Mouse (Mus musculus) CH12.LX (cell line): ENCODE data around the gene Rasal3. TPM values are rescaled to one million over a fixed set of nuclear protein-coding genes. Genes with fewer than 3 reads are reported as not detected.

ENCODE experiments used
- DNase-seq: peaks from one replicate; pipeline ENCODE4 v3.0.0-alpha.2; 2013; ENCODE audit errors: extremely low read depth
- H3K27ac ChIP-seq: 2 replicates; pipeline ENCODE4 v1.5.1; 2012; ENCODE audit warnings: low read depth, mild to moderate bottlenecking, control low read depth, moderate library complexity; ENCODE audit not compliant: insufficient read depth
- H3K27me3 ChIP-seq: replicated peaks from 2 replicates; pipeline ENCODE3; 2012; ENCODE audit warnings: inconsistent platforms
- H3K36me3 ChIP-seq, 2 experiments: replicated peaks in 1 of 2; 2 replicates each; pipeline versions ENCODE3 to v1.6.1; 2012; ENCODE audit warnings: inconsistent platforms in 1 of 2, low read length in 1 of 2, mild to moderate bottlenecking in 1 of 2, mixed read lengths in 1 of 2, moderate library complexity in 1 of 2; ENCODE audit not compliant: control insufficient read depth in 1 of 2, insufficient read depth in 1 of 2
- H3K4me1 ChIP-seq, 2 experiments: 2 replicates each; pipeline ENCODE4 v1.6.1; 2012; ENCODE audit warnings: inconsistent platforms in 1 of 2, moderate library complexity in 1 of 2; ENCODE audit not compliant: insufficient read depth in 2 of 2, control insufficient read depth in 1 of 2
- H3K4me2 ChIP-seq: 2 replicates; pipeline ENCODE4 v1.6.1; 2012; ENCODE audit warnings: low read depth, mild to moderate bottlenecking, control low read depth; ENCODE audit not compliant: poor library complexity, insufficient read depth, severe bottlenecking
- H3K4me3 ChIP-seq, 3 experiments: fragments of 150-350 bp in 1 of 3; sonication (generic) in 1 of 3; replicated peaks in 1 of 3; 2 replicates each; pipeline versions ENCODE3 to v1.5.1; 2011 to 2012; ENCODE audit warnings: low read depth in 2 of 3, low read length in 2 of 3, mild to moderate bottlenecking in 2 of 3, moderate library complexity in 2 of 3, control low read depth in 1 of 3, improper control_type of control experiment in 1 of 3, inconsistent platforms in 1 of 3, mixed read lengths in 1 of 3; ENCODE audit not compliant: poor library complexity in 1 of 3
- H3K79me2 ChIP-seq: replicated peaks from 2 replicates; pipeline ENCODE4 v1.6.1; 2012; ENCODE audit warnings: mild to moderate bottlenecking, moderate library complexity; ENCODE audit not compliant: control insufficient read depth, poor library complexity, insufficient read depth, severe bottlenecking; ENCODE audit errors: extremely low read depth
- H3K9ac ChIP-seq: 2 replicates; pipeline ENCODE4 v1.6.1; 2012; ENCODE audit warnings: low read depth, mild to moderate bottlenecking, control low read depth, moderate library complexity; ENCODE audit not compliant: insufficient read depth
- H3K9me3 ChIP-seq: replicated peaks from 2 replicates; pipeline ENCODE3; 2012; ENCODE audit warnings: low read length, inconsistent platforms, mixed read lengths
- CHD1 ChIP-seq: IDR thresholded peaks from 2 replicates; pipeline ENCODE4 v1.6.1; 2012; ENCODE audit warnings: low read depth, low read length, improper control_type of control experiment, inconsistent platforms
- CTCF ChIP-seq, 2 experiments: IDR thresholded peaks in 1 of 2; conservative IDR thresholded peaks in 1 of 2; 2 replicates each; pipeline ENCODE4 v1.5.1; 2011 to 2012; ENCODE audit warnings: low read depth in 2 of 2, low read length in 2 of 2, improper control_type of control experiment in 1 of 2, inconsistent platforms in 1 of 2, mild to moderate bottlenecking in 1 of 2, moderate library complexity in 1 of 2
- EP300 ChIP-seq: IDR thresholded peaks from 2 replicates; pipeline ENCODE4 v1.6.1; 2011; ENCODE audit warnings: low read length, improper control_type of control experiment
- ETS1 ChIP-seq: conservative IDR thresholded peaks from 2 replicates; pipeline ENCODE4 v1.6.1; 2012; ENCODE audit warnings: low read depth, mild to moderate bottlenecking, inconsistent platforms, low read length, improper control_type of control experiment, moderate library complexity
- GABPA ChIP-seq: IDR thresholded peaks from 2 replicates; pipeline ENCODE4 v1.6.1; 2012; ENCODE audit warnings: low read depth, low read length, improper control_type of control experiment, inconsistent platforms; ENCODE audit not compliant: insufficient replicate concordance
- IRF4 ChIP-seq: IDR thresholded peaks from 2 replicates; pipeline ENCODE4 v1.6.1; 2014; ENCODE audit warnings: low read depth, mild to moderate bottlenecking, inconsistent platforms, low read length, improper control_type of control experiment
- JUND ChIP-seq: conservative IDR thresholded peaks from 2 replicates; pipeline ENCODE4 v1.6.1; 2011; ENCODE audit warnings: low read depth, low read length, improper control_type of control experiment
- MAX ChIP-seq: IDR thresholded peaks from 2 replicates; pipeline ENCODE4 v1.6.1; 2011; ENCODE audit warnings: low read length, improper control_type of control experiment
- MAZ ChIP-seq: IDR thresholded peaks from 2 replicates; pipeline ENCODE4 v1.6.1; 2012; ENCODE audit warnings: low read depth, mild to moderate bottlenecking, inconsistent platforms, low read length, improper control_type of control experiment, moderate library complexity
- POLR2AphosphoS2 ChIP-seq: IDR thresholded peaks from 2 replicates; pipeline ENCODE4 v1.6.1; 2011; ENCODE audit warnings: low read depth, low read length, improper control_type of control experiment
- RAD21 ChIP-seq: IDR thresholded peaks from 2 replicates; pipeline ENCODE4 v1.6.1; 2011; ENCODE audit warnings: low read depth, mild to moderate bottlenecking, low read length, improper control_type of control experiment, moderate library complexity
- SMC3 ChIP-seq: IDR thresholded peaks from 2 replicates; pipeline ENCODE4 v1.6.1; 2011; ENCODE audit warnings: low read depth, low read length, improper control_type of control experiment
- TBP ChIP-seq: conservative IDR thresholded peaks from 2 replicates; pipeline ENCODE4 v1.6.1; 2011; ENCODE audit warnings: low read depth, low read length, improper control_type of control experiment
- USF1 ChIP-seq: IDR thresholded peaks from 2 replicates; pipeline ENCODE4 v1.6.1; 2014; ENCODE audit warnings: low read depth, mild to moderate bottlenecking, inconsistent platforms, low read length, improper control_type of control experiment
- USF2 ChIP-seq: conservative IDR thresholded peaks from 2 replicates; pipeline ENCODE4 v1.6.1; 2011; ENCODE audit warnings: low read depth, low read length, improper control_type of control experiment
- dilution Hi-C: fragments of 300-500 bp; cut with MboI; formaldehyde crosslinking; loops from 2 replicates; pipeline ENCODE4 v1.14.3; 2020; ENCODE audit warnings: low sequenced_read_pairs; ENCODE audit not compliant: extremely low pct_unique_long_range_greater_than_20kb, extremely low pct_ligation_motif_present
- in situ Hi-C: fragments of 300-500 bp; cut with MboI; formaldehyde crosslinking; loops from 3 replicates; pipeline ENCODE4 v1.14.3; 2019; ENCODE audit warnings: low sequenced_read_pairs, low pct_ligation_motif_present, low pct_unique_long_range_greater_than_20kb, mixed read lengths
- polyA plus RNA-seq: library from polyadenylated mRNA; unstranded; fragments of >175 nt; gene quantifications from 2 replicates; pipeline ENCODE4 v1.2.1, GENCODE M21; 2012; ENCODE audit warnings: low read depth; ENCODE audit not compliant: insufficient read length
- total RNA-seq, 2 experiments: library from RNA; depleted of rRNA; stranded (reverse); fragments of 300-350 nt in 1 of 2; fragments of >200 nt in 1 of 2; gene quantifications; 2 replicates each; pipeline ENCODE4 v1.2.3; 2012 to 2014

The Rasal3 gene
- total and polyA plus RNA-seq, 3 experiments, result 18.1 to 83.2 (median 27.5) TPM

GRCm38 (mm10) chr17:32388370-32389100 is 14.8 kb downstream of the Rasal3 start:
- TF ChIP-seq MAX, result no peak
- TF ChIP-seq IRF4, result peak; percentile 53
- dilution Hi-C loops, result no loop called here
- in situ Hi-C loops, result no loop called here
- Histone ChIP-seq H3K79me2 (no peaks in the 10 kb centered on the region), H3K9ac (peak overlapping the region; percentile 81), H3K27ac (peak overlapping the region; percentile 31; the same call in 1 of the 2 replicates), H3K36me3 (peaks cover 27 to 45% of the 10 kb centered on the region in 2 experiments), H3K9me3 (no peaks in the 10 kb centered on the region), H3K4me2 (peak overlapping the region; percentile 59), H3K4me1 (peaks cover 9 to 29% of the 10 kb centered on the region in 2 experiments), H3K4me3 (peak overlapping the region; percentile 53 to 81 (median 63)), H3K27me3 (no peaks in the 10 kb centered on the region)
- no peak for DNase-seq

- H3K27ac ChIP-seq, result no peak overlapping the region
These were observed 15.4 kb downstream of the Rasal3 start for GRCm38 (mm10) chr17:32387986-32388369.

GRCm38 (mm10) chr17:32386659-32387432 is 16.5 kb downstream of the Rasal3 start:
- H3K27ac ChIP-seq, result no peak overlapping the region
- no peaks in the 10 kb centered on the region for H3K79me2 ChIP-seq
- H3K36me3 ChIP-seq, result peaks cover 11 to 31% of the 10 kb centered on the region in 2 experiments
- peak; percentile 62 for DNase-seq
- TF ChIP-seq CTCF (conservative IDR thresholded peaks at IDR 0.05 in 1 of 2, IDR thresholded peaks at IDR 0.05 in 1 of 2; ENCODE audit: low read depth in 2 of 2, low read length in 2 of 2) (peak; percentile 67 to 80), POLR2AphosphoS2 (no peak), MAX (no peak), SMC3 (peak; percentile 82), GABPA (no peak), RAD21 (peak; percentile 48), TBP (no peak)
- no peak overlapping the region for H3K9ac ChIP-seq
- dilution Hi-C loops (no loop called here), in situ Hi-C loops (no loop called here)
- no peaks in the 10 kb centered on the region for H3K9me3 ChIP-seq
- peaks cover 9 to 29% of the 10 kb centered on the region in 2 experiments for H3K4me1 ChIP-seq
- H3K4me2 ChIP-seq, result no peak overlapping the region
- no peaks in the 10 kb centered on the region for H3K27me3 ChIP-seq
- H3K4me3 ChIP-seq, result no peak overlapping the region

More at GRCm38 (mm10) chr17:32387986-32388369, 15.4 kb downstream of the Rasal3 start:
- Histone ChIP-seq H3K36me3 (peaks cover 22 to 41% of the 10 kb centered on the region in 2 experiments), H3K27me3 (no peaks in the 10 kb centered on the region), H3K79me2 (no peaks in the 10 kb centered on the region), H3K4me3 (peak overlapping the region in 1 of 3 experiments; percentile 8), H3K9ac (no peak overlapping the region), H3K4me1 (peaks cover 9 to 29% of the 10 kb centered on the region in 2 experiments), H3K4me2 (peak overlapping the region; percentile 59), H3K9me3 (no peaks in the 10 kb centered on the region)
- DNase-seq, result no peak
- dilution Hi-C loops, result no loop called here
- in situ Hi-C loops, result no loop called here
- TF ChIP-seq MAZ, result no peak
- no peak for TF ChIP-seq CHD1
- no peak for TF ChIP-seq CTCF (conservative IDR thresholded peaks at IDR 0.05 in 1 of 2, IDR thresholded peaks at IDR 0.05 in 1 of 2; ENCODE audit: low read depth in 2 of 2, low read length in 2 of 2)
- no peak for TF ChIP-seq ETS1
- no peak for TF ChIP-seq EP300
- TF ChIP-seq USF1, result no peak
- TF ChIP-seq USF2, result no peak
- TF ChIP-seq JUND, result no peak
